Mouse (Mus musculus): Measurements from ENCODE around the gene Ccdc96.

DNA sequence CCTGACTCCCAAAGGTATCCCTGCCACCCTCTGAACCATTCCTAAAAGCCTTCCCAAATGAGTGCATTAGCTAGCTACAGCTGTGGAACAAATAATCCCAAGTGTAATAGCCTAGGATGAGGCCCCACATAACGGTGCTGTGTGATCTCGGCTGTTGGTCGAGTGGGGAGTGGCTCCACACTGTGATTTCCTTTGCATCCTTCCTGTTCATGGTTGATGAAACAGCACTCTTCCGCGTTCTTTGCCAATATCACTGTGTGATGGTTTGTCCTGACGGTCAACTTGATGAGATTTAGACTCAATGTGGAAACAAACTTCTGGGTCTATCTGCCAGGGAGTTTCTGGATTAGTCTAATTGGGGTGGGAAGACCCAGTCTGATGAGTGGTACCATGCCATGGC, 31.6 kb upstream of the Ccdc96 start:
- TF ChIP-seq CTCF (IDR thresholded peaks at IDR 0.05; ENCODE audit: low read depth), result no peak
- TF ChIP-seq EP300 (IDR thresholded peaks at IDR 0.05; ENCODE audit: low read depth), result no peak
